Mouse (Mus musculus) liver, postnatal 0 days (tissue): ENCODE results near the gene Dazap2.

Experiments used
- CTCF ChIP-seq: sonication (generic); IDR thresholded peaks from 2 replicates; pipeline ENCODE4 v1.5.1; 2016; ENCODE audit warnings: antibody characterized with exemption, low read depth
- EP300 ChIP-seq: IDR thresholded peaks from 2 replicates; pipeline ENCODE4 v1.6.1; 2016; ENCODE audit warnings: antibody characterized with exemption, low read depth, mild to moderate bottlenecking

DNA sequence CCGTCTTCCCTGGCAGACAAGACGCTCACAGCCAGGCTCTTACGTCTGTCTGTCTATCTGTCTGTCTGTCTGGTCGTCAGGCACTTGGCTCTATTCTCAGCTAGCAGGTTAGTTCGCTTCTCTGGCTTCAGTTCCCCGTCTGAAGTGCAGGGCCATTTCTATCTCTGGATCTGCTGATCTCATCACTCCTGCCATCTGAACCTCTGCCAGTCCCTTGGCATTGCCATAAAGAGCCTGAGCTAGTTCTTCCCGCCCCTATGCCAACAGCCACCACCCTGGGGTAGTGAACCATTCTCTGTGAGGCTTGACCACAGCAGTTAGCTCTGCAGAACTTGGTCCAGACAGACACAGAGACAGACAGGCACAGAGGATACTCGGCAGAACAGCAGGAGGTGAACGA is 45.2 kb downstream of the Dazap2 start:
- TF ChIP-seq CTCF (no peak), EP300 (no peak)
